Comparison of ENCODE assay signal across 8 mouse cellular contexts in the genomic region with DNA sequence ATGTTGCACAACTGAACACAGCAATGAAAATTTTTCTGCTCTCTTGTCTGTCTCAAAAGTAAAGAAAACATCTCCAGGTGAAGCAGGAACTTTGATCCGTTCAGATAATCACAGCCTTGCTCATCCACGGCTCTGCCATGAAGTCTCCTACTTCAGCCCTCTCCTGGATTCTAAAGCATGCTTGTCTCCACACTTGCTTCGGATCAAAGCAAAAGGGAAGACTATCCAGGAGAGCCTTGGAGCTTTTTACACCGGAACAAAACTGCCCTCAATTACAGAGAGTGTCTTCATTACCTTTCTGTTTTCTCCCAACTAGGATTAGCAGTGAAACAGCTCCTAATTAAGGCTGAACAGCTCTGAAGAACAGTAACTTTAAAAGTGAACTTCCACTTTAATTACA. TPM values are rescaled to one million over a fixed set of nuclear protein-coding genes. Genes with fewer than 3 reads are reported as not detected.
DNase-seq lines count a peak whose midpoint lies in the region; ATAC-seq and TF ChIP-seq lines count a peak whose summit lies in the region.

No protein-coding gene starts in this region.

- TF ChIP-seq POLR2A in embryonic fibroblast, embryonic 13.5 days (IDR thresholded peaks at IDR 0.05; ENCODE audit: low read depth, low read length): no peak

- no peaks in the 10 kb centered on the region for H3K9me3 ChIP-seq in limb, embryonic 10.5 days (replicated peaks)
- no peaks in the 10 kb centered on the region for H3K9me3 ChIP-seq in neural tube, embryonic 15.5 days (replicated peaks)

- no peaks in the 10 kb centered on the region; the same call in 1 of the 2 replicates for H3K4me1 ChIP-seq in embryonic fibroblast, embryonic 13.5 days (ENCODE audit: control insufficient read depth, insufficient read depth, low read length)
- H3K4me1 ChIP-seq in limb, embryonic 10.5 days: peaks cover 37% of the 10 kb centered on the region
- peaks cover 41% of the 10 kb centered on the region for H3K4me1 ChIP-seq in neural tube, embryonic 15.5 days

- H3K9ac ChIP-seq in neural tube, embryonic 15.5 days (replicated peaks): peak overlapping the region; percentile 92

- H3K4me2 ChIP-seq in neural tube, embryonic 15.5 days: peak overlapping the region; percentile 77

- TF ChIP-seq CTCF in left cerebral cortex, adult 2 months (IDR thresholded peaks at IDR 0.05): no peak
- no peak for TF ChIP-seq CTCF in embryonic fibroblast, embryonic 13.5 days (IDR thresholded peaks at IDR 0.05; ENCODE audit: borderline replicate concordance, insufficient read depth, low read length)

- H3K27ac ChIP-seq in left cerebral cortex, adult 2 months: no peak overlapping the region
- no peak overlapping the region for H3K27ac ChIP-seq in embryonic fibroblast, embryonic 13.5 days (ENCODE audit: insufficient read depth, low read length)
- 0 out of 2 replicates have a peak overlapping the region, but pooled peaks have one; percentile 96 for H3K27ac ChIP-seq in limb, embryonic 10.5 days
- H3K27ac ChIP-seq in neural tube, embryonic 15.5 days (replicated peaks): no peak overlapping the region

- peaks cover 3% of the 10 kb centered on the region for H3K36me3 ChIP-seq in limb, embryonic 10.5 days
- no peaks in the 10 kb centered on the region for H3K36me3 ChIP-seq in neural tube, embryonic 15.5 days

- WGBS in limb, embryonic 10.5 days: 0% methylated on average over 4 of the region's 4 CpGs
- 1% methylated on average over 4 of the region's 4 CpGs for WGBS in neural tube, embryonic 15.5 days

- no peak for DNase-seq in left cerebral cortex, adult 2 months (ENCODE audit: extremely low spot score in 1 of 2, low spot score in 2 of 2)
- no peak for DNase-seq in left cerebral cortex, postnatal 10 days (ENCODE audit: extremely low spot score in 1 of 2, low spot score in 2 of 2)
- DNase-seq in limb, embryonic 10.5 days (ENCODE audit: low spot score): no peak
- no peak for DNase-seq in MN1 (ENCODE audit: low spot score)
- DNase-seq in testis, postnatal 14 days (ENCODE audit: low spot score): no peak

- H3K27me3 ChIP-seq in limb, embryonic 10.5 days (ENCODE audit: low read depth, poor library complexity, severe bottlenecking): no peaks in the 10 kb centered on the region
- no peaks in the 10 kb centered on the region for H3K27me3 ChIP-seq in neural tube, embryonic 15.5 days (replicated peaks)

- intact Hi-C loops in left cerebral cortex, adult 2 months (cut with DNase I): loop anchor here (5.0 kb wide), 3 partner anchors 54 to 144 kb away; a partner anchor contains a TSS
- intact Hi-C loops in left cerebral cortex, postnatal 10 days (cut with DNase I): loop anchor here (5.0 kb wide), 1 partner anchor 69 kb away; no protein-coding TSS in a partner anchor

- H3K4me3 ChIP-seq in left cerebral cortex, adult 2 months: peak overlapping the region; percentile 74
- H3K4me3 ChIP-seq in embryonic fibroblast, embryonic 13.5 days (ENCODE audit: insufficient read depth, low read length): peak overlapping the region; percentile 93
- peak overlapping the region; percentile 98 for H3K4me3 ChIP-seq in limb, embryonic 10.5 days
- H3K4me3 ChIP-seq in neural tube, embryonic 15.5 days (replicated peaks): peak overlapping the region; percentile 82

- ATAC-seq in neural tube, embryonic 15.5 days (ENCODE audit: low FRiP score): no peak
- no peak for ATAC-seq in frontal cortex, adult (ENCODE audit: low TSS enrichment)

RNA-seq across cellular contexts. Expression of a gene that starts 1.4 kb away (rescaled TPM):
- 10 to 100 TPM; 22.0 to 26.4 TPM for total RNA-seq in left cerebral cortex, adult 2 months (2021)
- total RNA-seq in left cerebral cortex, postnatal 10 days (2021): 10 to 100 TPM; 42.6 to 44.3 TPM
- 164 and 190 TPM in 2 replicates for polyA plus RNA-seq in embryonic fibroblast, embryonic 13.5 days (2011; ENCODE audit: insufficient read length, low read depth, missing spikeins)
- 25.4 and 25.6 TPM in 2 replicates for polyA plus RNA-seq in limb, embryonic 10.5 days (2016; fragmentation: Nextera tagmentation; extraction: Ambion mirVana)
- polyA plus RNA-seq in neural tube, embryonic 15.5 days (2015; fragmentation: Nextera tagmentation; extraction: Ambion mirVana): 17.1 and 22.8 TPM in 2 replicates
